Mouse (Mus musculus) neural tube, embryonic 11.5 days (tissue): ENCODE results near the gene Spata31d1b. TPM values are rescaled to one million over a fixed set of nuclear protein-coding genes. Genes with fewer than 3 reads are reported as not detected.
"Not testable (repeated sequence)": the region's sequence is repeated elsewhere in the genome, so short reads cannot be mapped to it uniquely, and the experiment has no call there.

Experiments used
- ATAC-seq: fragments of 200-750 bp; cut with Nextera tagmentation; 2 replicates; pipeline ENCODE4 v1.8.0; 2017; ENCODE audit warnings: moderate number of reproducible peaks, mild to moderate bottlenecking, moderate TSS enrichment, moderate library complexity; ENCODE audit not compliant: insufficient read depth, low FRiP score, low TSS enrichment
- DNase-seq: peaks from one replicate; pipeline ENCODE4 v3.0.0-alpha.2; 2015; ENCODE audit warnings: low spot score
- H3K27ac ChIP-seq: fragments of 300-500 bp; sonication (generic); 2 replicates; pipeline ENCODE4 v1.5.1; 2014; ENCODE audit warnings: low read depth, mild to moderate bottlenecking, low read length
- H3K27me3 ChIP-seq: fragments of 300-500 bp; sonication (generic); 2 replicates; pipeline ENCODE4 v1.6.1; 2014; ENCODE audit warnings: mild to moderate bottlenecking, low read length, mixed read lengths; ENCODE audit not compliant: control insufficient read depth, insufficient read depth
- H3K36me3 ChIP-seq: fragments of 300-500 bp; sonication (generic); 2 replicates; pipeline ENCODE4 v1.6.1; 2014; ENCODE audit warnings: mild to moderate bottlenecking, low read length, moderate library complexity, mixed read lengths; ENCODE audit not compliant: control insufficient read depth, insufficient read depth
- H3K4me1 ChIP-seq: fragments of 300-500 bp; sonication (generic); 2 replicates; pipeline ENCODE4 v1.6.1; 2014; ENCODE audit warnings: low read length, mixed read lengths; ENCODE audit not compliant: control insufficient read depth, insufficient read depth
- H3K4me2 ChIP-seq: fragments of 300-500 bp; sonication (generic); 2 replicates; pipeline ENCODE4 v1.6.1; 2014; ENCODE audit warnings: low read depth, mild to moderate bottlenecking, moderate library complexity
- H3K4me3 ChIP-seq: fragments of 300-500 bp; sonication (generic); 2 replicates; pipeline ENCODE4 v1.5.1; 2014; ENCODE audit warnings: low read depth, low read length
- H3K9ac ChIP-seq: fragments of 300-500 bp; sonication (generic); 2 replicates; pipeline ENCODE4 v1.6.1; 2014; ENCODE audit warnings: mild to moderate bottlenecking, low read length
- H3K9me3 ChIP-seq: fragments of 300-500 bp; sonication (generic); 2 replicates; pipeline ENCODE4 v1.6.1; 2016; ENCODE audit warnings: low read length; ENCODE audit not compliant: control insufficient read depth
- WGBS: fragments of 180-500 bp; shearing (Covaris S2); extraction: QIAGEN DNeasy Blood & Tissue Kit; methylation state at CpG from one replicate; pipeline ENCODE4 v1.1.7; 2014; 5-methylcytosine and 5-hydroxymethylcytosine counted together
- polyA plus RNA-seq: library from polyadenylated mRNA; unstranded; fragments of >200 nt; fragmentation: Nextera tagmentation; extraction: Ambion mirVana; gene quantifications from 2 replicates; pipeline ENCODE4 v1.2.1, GENCODE M21; 2014

Gene Spata31d1b
- polyA plus RNA-seq, 1 experiment from 2014 or later: not detected

- Histone ChIP-seq H3K9ac (no peak overlapping the region), H3K4me3 (no peak overlapping the region), H3K4me2 (no peak overlapping the region), H3K27ac (no peak overlapping the region), H3K4me1 (no peaks in the 10 kb centered on the region), H3K27me3 (no peaks in the 10 kb centered on the region), H3K9me3 (no peaks in the 10 kb centered on the region), H3K36me3 (no peaks in the 10 kb centered on the region)
- DNase-seq: peak; percentile 1
- ATAC-seq: no peak
- 73% methylated on average over 13 of the region's 13 CpGs for WGBS
Observed at GRCm38 (mm10) chr13:59688338-59688770, 23.7 kb upstream of the Spata31d1b start.

GRCm38 (mm10) chr13:59689313-59689712 lies 22.8 kb upstream of the Spata31d1b start:
- Histone ChIP-seq H3K36me3 (no peaks in the 10 kb centered on the region), H3K9ac (no peak overlapping the region), H3K27me3 (no peaks in the 10 kb centered on the region), H3K4me3 (no peak overlapping the region), H3K27ac (no peak overlapping the region), H3K4me1 (no peaks in the 10 kb centered on the region), H3K4me2 (no peak overlapping the region), H3K9me3 (no peaks in the 10 kb centered on the region)
- 90% methylated on average over 9 of the region's 9 CpGs for WGBS
- DNase-seq (no peak), ATAC-seq (no peak)

GRCm38 (mm10) chr13:59689843-59690242 lies 22.2 kb upstream of the Spata31d1b start:
- 94% methylated on average over 3 of the region's 3 CpGs for WGBS
- H3K27ac ChIP-seq: no peak overlapping the region
- H3K27me3 ChIP-seq: no peaks in the 10 kb centered on the region
- H3K4me1 ChIP-seq: no peaks in the 10 kb centered on the region
- H3K4me2 ChIP-seq: no peak overlapping the region
- no peaks in the 10 kb centered on the region for H3K9me3 ChIP-seq
- H3K36me3 ChIP-seq: no peaks in the 10 kb centered on the region
- DNase-seq: no peak
- no peak overlapping the region for H3K9ac ChIP-seq
- ATAC-seq: no peak
- H3K4me3 ChIP-seq: no peak overlapping the region

- WGBS: 79% methylated on average over 7 of the region's 7 CpGs
- no peak overlapping the region for H3K27ac ChIP-seq
- ATAC-seq: no peak
Observed at GRCm38 (mm10) chr13:59690576-59690975, 21.5 kb upstream of the Spata31d1b start.

GRCm38 (mm10) chr13:59691478-59691877 lies 20.6 kb upstream of the Spata31d1b start:
- H3K4me2 ChIP-seq: no peak overlapping the region
- H3K9ac ChIP-seq: no peak overlapping the region
- H3K4me1 ChIP-seq: no peaks in the 10 kb centered on the region
- H3K27me3 ChIP-seq: no peaks in the 10 kb centered on the region
- ATAC-seq (no peak), DNase-seq (peak; percentile 31)
- 41% methylated on average over 10 of the region's 10 CpGs for WGBS
- no peaks in the 10 kb centered on the region for H3K36me3 ChIP-seq
- no peaks in the 10 kb centered on the region for H3K9me3 ChIP-seq
- no peak overlapping the region for H3K27ac ChIP-seq
- no peak overlapping the region for H3K4me3 ChIP-seq

More at GRCm38 (mm10) chr13:59690576-59690975, 21.5 kb upstream of the Spata31d1b start:
- H3K4me3 ChIP-seq: no peak overlapping the region
- H3K4me1 ChIP-seq: no peaks in the 10 kb centered on the region
- no peak for DNase-seq
- no peaks in the 10 kb centered on the region for H3K36me3 ChIP-seq
- H3K4me2 ChIP-seq: no peak overlapping the region
- no peak overlapping the region for H3K9ac ChIP-seq
- no peaks in the 10 kb centered on the region for H3K9me3 ChIP-seq
- no peaks in the 10 kb centered on the region for H3K27me3 ChIP-seq

GRCm38 (mm10) chr13:59694008-59694407 lies 18.1 kb upstream of the Spata31d1b start, which contains the start of gene 4921517D22Rik:
TSS of gene 4921517D22Rik (minus strand) at chr13:59694108.
- H3K4me1 ChIP-seq: no peaks in the 10 kb centered on the region
- H3K9ac ChIP-seq: no peak within 1 kb of the TSS
- H3K27me3 ChIP-seq: no peaks in the 10 kb centered on the region
- H3K4me3 ChIP-seq: no peak within 1 kb of the TSS
- H3K27ac ChIP-seq: no peak within 1 kb of the TSS
- H3K9me3 ChIP-seq: no peaks in the 10 kb centered on the region
- peak; percentile 8 for DNase-seq
- no peak within 1 kb of the TSS for H3K4me2 ChIP-seq
- 90% methylated on average over 3 of the region's 3 CpGs for WGBS
- no peaks in the 10 kb centered on the region for H3K36me3 ChIP-seq
- no peak for ATAC-seq

GRCm38 (mm10) chr13:59695781-59696180 lies 16.3 kb upstream of the Spata31d1b start:
- ATAC-seq (no peak), DNase-seq (no peak)
- Histone ChIP-seq H3K9ac (no peak overlapping the region), H3K4me1 (no peaks in the 10 kb centered on the region), H3K4me2 (no peak overlapping the region), H3K4me3 (no peak overlapping the region), H3K36me3 (no peaks in the 10 kb centered on the region), H3K27ac (no peak overlapping the region), H3K27me3 (no peaks in the 10 kb centered on the region), H3K9me3 (no peaks in the 10 kb centered on the region)
- 92% methylated on average over 7 of the region's 7 CpGs for WGBS

- Histone ChIP-seq H3K4me2 (no peak overlapping the region), H3K4me3 (no peak overlapping the region), H3K36me3 (no peaks in the 10 kb centered on the region), H3K27ac (no peak overlapping the region), H3K9ac (no peak overlapping the region), H3K4me1 (no peaks in the 10 kb centered on the region), H3K9me3 (no peaks in the 10 kb centered on the region), H3K27me3 (no peaks in the 10 kb centered on the region)
- ATAC-seq (no peak), DNase-seq (no peak)
- WGBS: 94% methylated on average over 8 of the region's 8 CpGs
Observed at GRCm38 (mm10) chr13:59699131-59699530, 13.0 kb upstream of the Spata31d1b start.

- not testable (repeated sequence) for H3K4me3 ChIP-seq, H3K27ac ChIP-seq, H3K36me3 ChIP-seq, H3K9ac ChIP-seq, H3K27me3 ChIP-seq, H3K9me3 ChIP-seq, H3K4me1 ChIP-seq, H3K4me2 ChIP-seq, ATAC-seq
- DNase-seq: peak; percentile 5
- 64% methylated on average over 1 of the region's 1 CpGs for WGBS
Observed at GRCm38 (mm10) chr13:59700137-59700536, 11.9 kb upstream of the Spata31d1b start.
